Mouse (Mus musculus) myocyte (in vitro differentiated cells): ENCODE data around the gene Trim62. TPM values are rescaled to one million over a fixed set of nuclear protein-coding genes. Genes with fewer than 3 reads are reported as not detected.

Experiments
- H3K27me3 ChIP-seq: one replicate; pipeline ENCODE4 v1.6.1; 2011; ENCODE audit not compliant: control insufficient read depth, insufficient read depth, insufficient read length
- H3K36me3 ChIP-seq: one replicate; pipeline ENCODE4 v1.6.1; 2011; ENCODE audit not compliant: control insufficient read depth, insufficient read depth
- H3K4me2 ChIP-seq: one replicate; pipeline ENCODE4 v1.6.1; 2011; ENCODE audit warnings: low read depth, control low read depth
- H3K4me3 ChIP-seq: one replicate; pipeline ENCODE4 v1.5.1; 2011; ENCODE audit warnings: mild to moderate bottlenecking, control low read depth, moderate library complexity
- H3K79me2 ChIP-seq: one replicate; pipeline ENCODE4 v1.6.1; 2011; ENCODE audit not compliant: control insufficient read depth, insufficient read depth
- H3ac ChIP-seq: one replicate; pipeline ENCODE4 v1.6.1; 2011; ENCODE audit not compliant: control insufficient read depth, insufficient read length
- CEBPB ChIP-seq: IDR thresholded peaks from 2 replicates; pipeline ENCODE4 v1.6.1; 2011; ENCODE audit warnings: mild to moderate bottlenecking, moderate library complexity; ENCODE audit not compliant: poor library complexity, insufficient read depth, severe bottlenecking
- E2F4 ChIP-seq: IDR thresholded peaks from one replicate; pipeline ENCODE4 v1.6.1; 2011; ENCODE audit warnings: mild to moderate bottlenecking, control low read depth, moderate library complexity; ENCODE audit not compliant: insufficient read depth
- MAX ChIP-seq: IDR thresholded peaks from one replicate; pipeline ENCODE4 v1.6.1; 2011; ENCODE audit warnings: low read depth, mild to moderate bottlenecking, control low read depth
- MYOD1 ChIP-seq, 3 experiments: IDR thresholded peaks; one replicate each; pipeline ENCODE4 v1.6.1; 2011; ENCODE audit warnings: control low read depth in 2 of 3, low read depth in 2 of 3, mild to moderate bottlenecking in 2 of 3, moderate library complexity in 1 of 3; ENCODE audit not compliant: insufficient read length in 2 of 3, control insufficient read depth in 1 of 3
- MYOG ChIP-seq, 3 experiments: IDR thresholded peaks; one replicate each; pipeline ENCODE4 v1.6.1; 2011; ENCODE audit warnings: control low read depth in 2 of 3, low read depth in 2 of 3, mild to moderate bottlenecking in 2 of 3; ENCODE audit not compliant: insufficient read length in 2 of 3, control insufficient read depth in 1 of 3, insufficient read depth in 1 of 3
- POLR2A ChIP-seq: IDR thresholded peaks from one replicate; pipeline ENCODE4 v1.6.1; 2011; ENCODE audit warnings: low read depth, mild to moderate bottlenecking, control low read depth, moderate library complexity; ENCODE audit not compliant: insufficient read length
- POLR2AphosphoS2 ChIP-seq: IDR thresholded peaks from one replicate; pipeline ENCODE4 v1.6.1; 2011; ENCODE audit warnings: low read depth, control low read depth; ENCODE audit not compliant: insufficient read length
- REST ChIP-seq: IDR thresholded peaks from one replicate; pipeline ENCODE4 v1.6.1; 2011; ENCODE audit warnings: mild to moderate bottlenecking, control low read depth, moderate library complexity; ENCODE audit not compliant: insufficient read depth, insufficient read length
- SRF ChIP-seq: IDR thresholded peaks from one replicate; pipeline ENCODE4 v1.6.1; 2011; ENCODE audit warnings: low read depth; ENCODE audit not compliant: control insufficient read depth, insufficient read length
- TCF12 ChIP-seq: IDR thresholded peaks from one replicate; pipeline ENCODE4 v1.6.1; 2011; ENCODE audit warnings: mild to moderate bottlenecking, control low read depth; ENCODE audit not compliant: poor library complexity, insufficient read depth, severe bottlenecking
- TCF3 ChIP-seq: IDR thresholded peaks from one replicate; pipeline ENCODE4 v1.6.1; 2011; ENCODE audit warnings: low read depth, control low read depth; ENCODE audit not compliant: insufficient read length
- USF1 ChIP-seq: IDR thresholded peaks from one replicate; pipeline ENCODE4 v1.6.1; 2011; ENCODE audit warnings: low read depth, mild to moderate bottlenecking, control low read depth, moderate library complexity
- polyA plus RNA-seq: library from polyadenylated mRNA; unstranded; fragments of >200 nt; fragmentation: generic; extraction: Trizol; gene quantifications from one replicate; pipeline ENCODE4 v1.2.1, GENCODE M21; 2012; ENCODE audit warnings: missing spikeins

Trim62 gene
- polyA plus RNA-seq, 1 experiment = 0.65 TPM

GRCm38 (mm10) chr4:128875439-128875838, 7.9 kb upstream of the Trim62 start:
- H3K27me3 ChIP-seq = peaks cover 62% of the 10 kb centered on the region

GRCm38 (mm10) chr4:128877520-128877919, 5.9 kb upstream of the Trim62 start:
- Histone ChIP-seq H3K4me2 (peak overlapping the region; percentile 31), H3K36me3 (no peaks in the 10 kb centered on the region), H3K27me3 (peaks cover 53% of the 10 kb centered on the region), H3K79me2 (no peaks in the 10 kb centered on the region), H3ac (no peak overlapping the region), H3K4me3 (no peak overlapping the region)
- TF ChIP-seq POLR2A (no peak), MYOD1 (IDR thresholded peaks at IDR 0.05; ENCODE audit: control insufficient read depth in 1 of 3, insufficient read length in 2 of 3, low read depth in 2 of 3) (no peak), MYOG (IDR thresholded peaks at IDR 0.05; ENCODE audit: control insufficient read depth in 1 of 3, insufficient read depth in 1 of 3, insufficient read length in 2 of 3, low read depth in 2 of 3) (no peak), REST (no peak), E2F4 (no peak), TCF12 (no peak)

More at GRCm38 (mm10) chr4:128875439-128875838, 7.9 kb upstream of the Trim62 start:
- no peaks in the 10 kb centered on the region for H3K36me3 ChIP-seq
- TF ChIP-seq USF1 (no peak), E2F4 (no peak), MYOG (IDR thresholded peaks at IDR 0.05; ENCODE audit: control insufficient read depth in 1 of 3, insufficient read depth in 1 of 3, insufficient read length in 2 of 3, low read depth in 2 of 3) (no peak), TCF12 (no peak), POLR2A (no peak), SRF (no peak), MYOD1 (IDR thresholded peaks at IDR 0.05; ENCODE audit: control insufficient read depth in 1 of 3, insufficient read length in 2 of 3, low read depth in 2 of 3) (no peak), CEBPB (no peak)
- H3ac ChIP-seq = no peak overlapping the region
- H3K79me2 ChIP-seq = no peaks in the 10 kb centered on the region
- H3K4me2 ChIP-seq = no peak overlapping the region
- no peak overlapping the region for H3K4me3 ChIP-seq

- Histone ChIP-seq H3K27me3 (peaks cover 43% of the 10 kb centered on the region), H3K4me3 (no peak overlapping the region), H3ac (no peak overlapping the region), H3K36me3 (no peaks in the 10 kb centered on the region), H3K79me2 (no peaks in the 10 kb centered on the region), H3K4me2 (no peak overlapping the region)
- TF ChIP-seq SRF = no peak
- no peak for TF ChIP-seq REST
- no peak for TF ChIP-seq E2F4
- TF ChIP-seq MAX = no peak
- no peak for TF ChIP-seq MYOD1 (IDR thresholded peaks at IDR 0.05; ENCODE audit: control insufficient read depth in 1 of 3, insufficient read length in 2 of 3, low read depth in 2 of 3)
- TF ChIP-seq POLR2AphosphoS2 = no peak
Observed at GRCm38 (mm10) chr4:128878901-128879491, 4.4 kb upstream of the Trim62 start.

GRCm38 (mm10) chr4:128883801-128884710, 676 bp downstream of the Trim62 start:
- TF ChIP-seq CEBPB = no peak
- no peaks in the 10 kb centered on the region for H3K36me3 ChIP-seq
- peak overlapping the region; percentile 96 for H3K4me2 ChIP-seq
- H3K79me2 ChIP-seq = no peaks in the 10 kb centered on the region
- peaks cover 17% of the 10 kb centered on the region for H3K27me3 ChIP-seq
- peak overlapping the region; percentile 27 for H3ac ChIP-seq
- peak overlapping the region; percentile 18 for H3K4me3 ChIP-seq

GRCm38 (mm10) chr4:128884711-128885095, 1.3 kb downstream of the Trim62 start:
- peaks cover 12% of the 10 kb centered on the region for H3K27me3 ChIP-seq
- peak overlapping the region; percentile 96 for H3K4me2 ChIP-seq
- no peak overlapping the region for H3K4me3 ChIP-seq
- peak overlapping the region; percentile 27 for H3ac ChIP-seq
- no peaks in the 10 kb centered on the region for H3K79me2 ChIP-seq
- no peaks in the 10 kb centered on the region for H3K36me3 ChIP-seq
- no peak for TF ChIP-seq TCF12
- TF ChIP-seq POLR2A = no peak
- TF ChIP-seq CEBPB = no peak
- no peak for TF ChIP-seq TCF3
- TF ChIP-seq POLR2AphosphoS2 = no peak
- no peak for TF ChIP-seq REST
- TF ChIP-seq SRF = no peak
- no peak for TF ChIP-seq MYOD1 (IDR thresholded peaks at IDR 0.05; ENCODE audit: control insufficient read depth in 1 of 3, insufficient read length in 2 of 3, low read depth in 2 of 3)
- no peak for TF ChIP-seq USF1
- no peak for TF ChIP-seq E2F4
- TF ChIP-seq MYOG (IDR thresholded peaks at IDR 0.05; ENCODE audit: control insufficient read depth in 1 of 3, insufficient read depth in 1 of 3, insufficient read length in 2 of 3, low read depth in 2 of 3) = no peak
- TF ChIP-seq MAX = no peak
